Mouse (Mus musculus): ENCODE measurements at regions not wholly inside any gene's neighbourhood (a gene's known extent, or its start where the extent isn't known, plus 50 kb on each side); places are given as distances from the start of the nearest gene placed in this dataset.

DNA sequence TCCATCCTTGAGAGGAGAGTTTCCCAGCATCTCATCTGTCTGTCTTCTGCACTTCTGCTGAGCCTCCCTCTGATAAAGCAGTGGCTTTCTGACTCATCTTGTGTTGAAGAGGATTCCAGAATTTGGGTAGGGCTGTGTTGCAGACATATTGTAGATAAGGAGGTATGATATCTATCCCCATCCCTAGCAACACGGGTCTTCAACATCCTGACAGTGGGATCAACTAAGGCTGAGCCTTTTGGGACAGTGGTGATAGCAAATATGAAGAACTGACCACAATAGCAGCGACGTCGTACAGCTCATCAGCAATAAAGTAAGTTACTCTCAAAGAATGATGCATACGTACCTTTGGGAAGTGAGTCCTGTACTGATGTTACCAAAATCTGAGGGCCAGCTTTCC lies 117.2 kb upstream of the Pgrmc2 start:
- H3K27me3 ChIP-seq (ENCODE audit: insufficient read depth, low read length), result no peaks in the 10 kb centered on the region
- H3K36me3 ChIP-seq (ENCODE audit: insufficient read depth, low read length), result no peaks in the 10 kb centered on the region
- H3K9ac ChIP-seq (replicated peaks; ENCODE audit: low read length), result no peak overlapping the region
- no peak overlapping the region for H3K4me3 ChIP-seq (ENCODE audit: low read length)
- ATAC-seq (ENCODE audit: low FRiP score, low TSS enrichment), result no peak
- H3K9me3 ChIP-seq (ENCODE audit: low read length), result no peaks in the 10 kb centered on the region
- no peak overlapping the region for H3K4me2 ChIP-seq (replicated peaks; ENCODE audit: low read depth, low read length)
- H3K4me1 ChIP-seq (ENCODE audit: insufficient read depth, low read length), result peaks cover 7% of the 10 kb centered on the region
- WGBS, result 85% methylated on average over 5 of the region's 5 CpGs
- H3K27ac ChIP-seq (ENCODE audit: low read length), result no peak overlapping the region

DNA sequence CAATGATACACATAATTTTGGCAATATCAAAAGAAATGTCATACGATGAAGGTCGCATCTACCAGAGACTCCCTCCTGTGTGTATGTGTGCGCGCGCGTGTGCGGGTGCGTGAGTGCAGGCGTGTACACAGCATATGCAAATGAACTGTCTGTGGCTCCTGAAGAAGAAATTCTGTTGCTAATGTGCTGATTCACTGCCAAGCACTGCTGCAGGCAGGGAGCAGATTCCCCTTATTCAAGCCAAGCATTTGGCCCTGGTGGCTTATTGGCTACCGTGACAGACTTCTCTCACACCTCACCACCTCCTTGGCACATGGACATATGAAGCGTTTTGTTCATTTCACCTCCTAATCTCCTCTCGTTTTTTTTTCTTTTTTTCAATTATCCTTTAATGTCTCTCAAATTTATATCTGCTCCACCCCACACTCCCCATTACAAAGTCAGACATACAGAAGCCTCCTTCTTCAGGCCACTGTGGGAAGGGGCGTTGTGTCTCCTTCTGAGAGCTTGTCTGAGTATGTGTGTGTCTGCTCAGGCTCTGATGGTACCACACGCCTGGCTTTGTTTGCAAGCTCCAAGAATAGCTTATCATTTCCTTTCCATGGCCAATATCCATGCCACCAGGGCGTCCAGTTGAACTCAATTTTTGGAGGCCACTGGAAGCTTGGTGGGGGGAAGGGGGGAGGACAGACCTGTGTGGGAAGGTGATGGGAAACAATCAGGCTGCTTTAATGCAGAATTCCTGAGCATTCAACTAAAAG lies 115.5 kb upstream of the Pgrmc2 start:
- no peak for ATAC-seq (ENCODE audit: low FRiP score, low TSS enrichment)
- Histone ChIP-seq H3K27ac (ENCODE audit: low read length) (no peak overlapping the region), H3K9ac (replicated peaks; ENCODE audit: low read length) (no peak overlapping the region), H3K4me2 (replicated peaks; ENCODE audit: low read depth, low read length) (no peak overlapping the region), H3K27me3 (ENCODE audit: insufficient read depth, low read length) (no peaks in the 10 kb centered on the region), H3K4me3 (ENCODE audit: low read length) (no peak overlapping the region), H3K9me3 (ENCODE audit: low read length) (no peaks in the 10 kb centered on the region), H3K4me1 (ENCODE audit: insufficient read depth, low read length) (peaks cover 14% of the 10 kb centered on the region), H3K36me3 (ENCODE audit: insufficient read depth, low read length) (no peaks in the 10 kb centered on the region)
- WGBS, result 81% methylated on average over 15 of the region's 15 CpGs

GRCm38 (mm10) chr3:41195113-41195975 lies 112.5 kb upstream of the Pgrmc2 start:
- WGBS, result 39% methylated on average over 7 of the region's 7 CpGs

DNA sequence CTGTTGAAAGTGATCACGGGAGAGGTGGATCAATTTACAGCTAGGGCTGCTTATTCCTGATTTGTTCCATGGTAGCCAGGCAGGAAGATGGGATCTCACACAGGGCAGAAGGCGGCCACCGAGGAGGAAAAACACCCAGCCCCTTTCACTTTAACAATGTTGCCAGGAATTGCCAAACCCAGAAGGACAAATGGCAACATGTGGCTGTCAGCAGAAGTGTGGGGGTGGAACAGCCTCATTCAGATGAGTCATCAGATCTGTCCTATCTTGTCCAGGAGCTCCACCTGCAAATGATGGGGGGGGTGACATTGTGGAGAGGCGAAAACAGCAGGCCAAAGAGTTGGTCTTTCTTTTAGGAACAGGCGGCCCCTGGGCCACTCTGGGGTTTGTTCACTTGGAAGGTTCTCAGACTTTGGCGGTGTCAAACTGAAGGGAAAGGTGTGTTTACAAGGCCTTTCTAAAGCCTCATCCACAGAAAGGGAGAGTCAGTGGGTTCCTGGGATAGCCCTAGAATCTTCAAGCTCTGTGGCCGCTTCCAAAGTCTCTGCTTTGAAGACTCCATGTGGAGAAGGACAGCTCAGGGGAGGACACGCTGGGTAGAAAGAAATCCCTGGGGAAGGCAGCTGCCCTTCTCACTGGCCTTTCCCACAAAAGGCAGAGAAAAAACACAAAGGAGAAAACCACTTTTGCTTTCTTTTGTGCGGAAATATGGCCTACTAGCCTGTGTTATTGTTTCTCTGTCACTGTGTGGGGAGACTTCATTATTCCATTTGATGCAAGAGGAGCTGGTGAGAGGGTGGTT lies 111.7 kb upstream of the Pgrmc2 start:
- H3K9me3 ChIP-seq (ENCODE audit: low read length), result no peaks in the 10 kb centered on the region
- H3K4me3 ChIP-seq (ENCODE audit: low read length), result no peak overlapping the region
- no peak overlapping the region for H3K9ac ChIP-seq (replicated peaks; ENCODE audit: low read length)
- 68% methylated on average over 9 of the region's 9 CpGs for WGBS
- peak overlapping the region; percentile 15; the same call in 1 of the 2 replicates for H3K27ac ChIP-seq (ENCODE audit: low read length)
- H3K4me2 ChIP-seq (replicated peaks; ENCODE audit: low read depth, low read length), result no peak overlapping the region
- no peaks in the 10 kb centered on the region for H3K36me3 ChIP-seq (ENCODE audit: insufficient read depth, low read length)
- no peaks in the 10 kb centered on the region for H3K27me3 ChIP-seq (ENCODE audit: insufficient read depth, low read length)
- no peak for ATAC-seq (ENCODE audit: low FRiP score, low TSS enrichment)
- peaks cover 14% of the 10 kb centered on the region for H3K4me1 ChIP-seq (ENCODE audit: insufficient read depth, low read length)

More at GRCm38 (mm10) chr3:41195113-41195975, 112.5 kb upstream of the Pgrmc2 start:
- H3K4me1 ChIP-seq (ENCODE audit: insufficient read depth, low read length), result peaks cover 14% of the 10 kb centered on the region
- H3K36me3 ChIP-seq (ENCODE audit: insufficient read depth, low read length), result no peaks in the 10 kb centered on the region
- H3K27me3 ChIP-seq (ENCODE audit: insufficient read depth, low read length), result no peaks in the 10 kb centered on the region
- peak overlapping the region; percentile 35; the same call in 1 of the 2 replicates for H3K27ac ChIP-seq (ENCODE audit: low read length)
- no peaks in the 10 kb centered on the region for H3K9me3 ChIP-seq (ENCODE audit: low read length)
- no peak overlapping the region for H3K4me3 ChIP-seq (ENCODE audit: low read length)
- H3K4me2 ChIP-seq (replicated peaks; ENCODE audit: low read depth, low read length), result no peak overlapping the region
- ATAC-seq (ENCODE audit: low FRiP score, low TSS enrichment), result peak; percentile 88
- H3K9ac ChIP-seq (replicated peaks; ENCODE audit: low read length), result no peak overlapping the region

GRCm38 (mm10) chr3:41185305-41186097 lies 102.7 kb upstream of the Pgrmc2 start:
- Histone ChIP-seq H3K36me3 (ENCODE audit: insufficient read depth, low read length) (no peaks in the 10 kb centered on the region), H3K9me3 (ENCODE audit: low read length) (no peaks in the 10 kb centered on the region), H3K4me2 (replicated peaks; ENCODE audit: low read depth, low read length) (no peak overlapping the region), H3K27me3 (ENCODE audit: insufficient read depth, low read length) (no peaks in the 10 kb centered on the region; the same call in 1 of the 2 replicates), H3K4me3 (ENCODE audit: low read length) (no peak overlapping the region), H3K27ac (ENCODE audit: low read length) (no peak overlapping the region), H3K9ac (replicated peaks; ENCODE audit: low read length) (no peak overlapping the region), H3K4me1 (ENCODE audit: insufficient read depth, low read length) (peaks cover 14% of the 10 kb centered on the region)
- 81% methylated on average over 10 of the region's 10 CpGs for WGBS
- no peak for ATAC-seq (ENCODE audit: low FRiP score, low TSS enrichment)

GRCm38 (mm10) chr3:41184375-41184774 lies 101.5 kb upstream of the Pgrmc2 start:
- H3K9ac ChIP-seq (replicated peaks; ENCODE audit: low read length), result no peak overlapping the region
- no peaks in the 10 kb centered on the region; the same call in 1 of the 2 replicates for H3K27me3 ChIP-seq (ENCODE audit: insufficient read depth, low read length)
- peak; percentile 36; the same call in 1 of the 2 replicates for ATAC-seq (ENCODE audit: low FRiP score, low TSS enrichment)
- 24% methylated on average over 7 of the region's 7 CpGs for WGBS
- no peak overlapping the region for H3K4me3 ChIP-seq (ENCODE audit: low read length)
- H3K36me3 ChIP-seq (ENCODE audit: insufficient read depth, low read length), result no peaks in the 10 kb centered on the region
- no peak overlapping the region for H3K27ac ChIP-seq (ENCODE audit: low read length)
- no peaks in the 10 kb centered on the region for H3K9me3 ChIP-seq (ENCODE audit: low read length)
- peaks cover 14% of the 10 kb centered on the region for H3K4me1 ChIP-seq (ENCODE audit: insufficient read depth, low read length)
- H3K4me2 ChIP-seq (replicated peaks; ENCODE audit: low read depth, low read length), result no peak overlapping the region

DNA sequence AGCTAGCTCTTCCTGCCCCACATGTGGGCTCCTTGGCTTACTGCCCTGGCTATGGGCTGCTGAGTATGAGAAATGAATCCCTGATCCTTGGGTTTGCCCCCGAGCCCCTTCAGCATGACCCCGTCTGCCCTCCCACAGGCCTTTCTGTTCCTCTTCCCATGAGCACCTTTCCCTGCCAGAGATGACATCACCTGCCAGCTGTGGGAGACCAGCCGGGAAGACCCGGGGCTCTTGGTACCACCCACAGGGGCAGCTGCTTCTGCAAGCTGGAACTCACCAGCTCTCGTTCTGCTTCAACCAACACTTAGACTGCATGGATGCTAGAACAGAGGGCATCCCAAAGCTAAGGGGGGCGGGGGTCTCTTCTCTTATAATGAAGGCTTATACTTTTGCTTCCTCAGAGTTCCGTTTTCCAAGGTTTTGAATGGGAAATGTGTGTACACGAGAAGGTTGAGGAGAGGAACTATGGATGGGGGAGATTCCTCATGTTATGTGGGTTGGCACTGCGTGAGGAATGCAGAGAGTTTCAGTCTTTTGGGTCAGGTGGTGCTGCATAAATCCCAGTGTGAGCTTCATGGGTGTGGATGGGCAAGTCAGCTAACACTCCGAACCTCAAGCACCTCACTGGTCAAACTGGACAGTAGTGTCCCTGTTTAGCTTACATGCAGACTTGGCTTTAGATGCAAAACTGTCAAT lies 100.2 kb upstream of the Pgrmc2 start:
- Histone ChIP-seq H3K36me3 (ENCODE audit: insufficient read depth, low read length) (no peaks in the 10 kb centered on the region), H3K4me2 (replicated peaks; ENCODE audit: low read depth, low read length) (peak overlapping the region; percentile 22; the same call in 1 of the 2 replicates), H3K4me3 (ENCODE audit: low read length) (no peak overlapping the region), H3K27me3 (ENCODE audit: insufficient read depth, low read length) (no peaks in the 10 kb centered on the region; the same call in 1 of the 2 replicates), H3K9ac (replicated peaks; ENCODE audit: low read length) (no peak overlapping the region), H3K4me1 (ENCODE audit: insufficient read depth, low read length) (peaks cover 14% of the 10 kb centered on the region), H3K27ac (ENCODE audit: low read length) (no peak overlapping the region), H3K9me3 (ENCODE audit: low read length) (no peaks in the 10 kb centered on the region)
- peak; percentile 70 for ATAC-seq (ENCODE audit: low FRiP score, low TSS enrichment)
- WGBS, result 44% methylated on average over 10 of the region's 10 CpGs

- H3K9me3 ChIP-seq (ENCODE audit: low read length), result no peaks in the 10 kb centered on the region
- H3K27ac ChIP-seq (ENCODE audit: low read length), result no peak overlapping the region
- H3K4me2 ChIP-seq (replicated peaks; ENCODE audit: low read depth, low read length), result peak overlapping the region; percentile 22; the same call in 1 of the 2 replicates
- H3K36me3 ChIP-seq (ENCODE audit: insufficient read depth, low read length), result no peaks in the 10 kb centered on the region
- H3K9ac ChIP-seq (replicated peaks; ENCODE audit: low read length), result no peak overlapping the region
- WGBS, result 48% methylated on average over 15 of the region's 15 CpGs
- ATAC-seq (ENCODE audit: low FRiP score, low TSS enrichment), result peak; percentile 91
- H3K4me3 ChIP-seq (ENCODE audit: low read length), result no peak overlapping the region
- peaks cover 14% of the 10 kb centered on the region for H3K4me1 ChIP-seq (ENCODE audit: insufficient read depth, low read length)
- no peaks in the 10 kb centered on the region; the same call in 1 of the 2 replicates for H3K27me3 ChIP-seq (ENCODE audit: insufficient read depth, low read length)
Measured at GRCm38 (mm10) chr3:41182036-41182899, 99.4 kb upstream of the Pgrmc2 start.

Data from kidney, embryonic 16.5 days (tissue).